Mouse (Mus musculus): ENCODE measurements at regions not wholly inside any gene's neighbourhood (a gene's known extent, or its start where the extent isn't known, plus 50 kb on each side); places are given as distances from the start of the nearest gene placed in this dataset.

GRCm38 (mm10) chr4:69968424-69968823 lies 441.8 kb downstream of the Cdk5rap2 start:
- Histone ChIP-seq H3K4me3 (no peak overlapping the region), H3K36me3 (ENCODE audit: control insufficient read depth, insufficient read depth, low read length) (no peaks in the 10 kb centered on the region), H3K27me3 (ENCODE audit: control insufficient read depth, insufficient read depth, low read length) (no peaks in the 10 kb centered on the region), H3K4me1 (ENCODE audit: control insufficient read depth, insufficient read depth, low read length) (no peaks in the 10 kb centered on the region), H3K9ac (ENCODE audit: low read depth, low read length) (no peak overlapping the region), H3K79me2 (replicated peaks; ENCODE audit: control insufficient read depth, insufficient read depth, low read length) (no peaks in the 10 kb centered on the region), H3K27ac (no peak overlapping the region)
- no peak for TF ChIP-seq CTCF (IDR thresholded peaks at IDR 0.05)
- no peak for TF ChIP-seq EP300 (IDR thresholded peaks at IDR 0.05; ENCODE audit: insufficient read depth, low read depth, low read length)
- no peak for TF ChIP-seq POLR2A (IDR thresholded peaks at IDR 0.05; ENCODE audit: insufficient read depth, low read depth, low read length)
- 83% methylated on average over 1 of the region's 1 CpGs for WGBS
- no peak for DNase-seq
- intact Hi-C loops (cut with DNase I) = no loop called here
